ENCODE assay signal across 7 mouse cellular contexts in genomic region chr17:47654346-47654745, GRCm38 (mm10). TPM values are rescaled to one million over a fixed set of nuclear protein-coding genes. Genes with fewer than 3 reads are reported as not detected.
"Had no signal": no experiment of that assay in that cellular context is flagged by ENCODE, and none has a peak within 500 bp of the region (broad histone marks: within the 10 kb centered on the region; RNA-seq: fewer than 3 reads in every experiment).

No protein-coding gene starts in this region.

RNA-seq across cellular contexts. Expression of gene Gm21981, which starts 39.9 kb away (rescaled TPM):
- polyA plus RNA-seq: liver, embryonic 15.5 days; liver, embryonic 16.5 days had no signal

RNA-seq across cellular contexts. Expression of gene Prickle4, which starts 40.2 kb away (rescaled TPM):
- polyA plus RNA-seq: limb, embryonic 12.5 days; liver, embryonic 12.5 days; liver, embryonic 13.5 days; liver, embryonic 15.5 days; lung, embryonic 14.5 days; midbrain, embryonic 14.5 days had no signal
